Mouse (Mus musculus): Measurements from ENCODE around the gene Hmgb3. TPM values are rescaled to one million over a fixed set of nuclear protein-coding genes. Genes with fewer than 3 reads are reported as not detected.

Gene Hmgb3
- polyA plus RNA-seq (2012) = 262 and 304 TPM in 2 replicates

DNA sequence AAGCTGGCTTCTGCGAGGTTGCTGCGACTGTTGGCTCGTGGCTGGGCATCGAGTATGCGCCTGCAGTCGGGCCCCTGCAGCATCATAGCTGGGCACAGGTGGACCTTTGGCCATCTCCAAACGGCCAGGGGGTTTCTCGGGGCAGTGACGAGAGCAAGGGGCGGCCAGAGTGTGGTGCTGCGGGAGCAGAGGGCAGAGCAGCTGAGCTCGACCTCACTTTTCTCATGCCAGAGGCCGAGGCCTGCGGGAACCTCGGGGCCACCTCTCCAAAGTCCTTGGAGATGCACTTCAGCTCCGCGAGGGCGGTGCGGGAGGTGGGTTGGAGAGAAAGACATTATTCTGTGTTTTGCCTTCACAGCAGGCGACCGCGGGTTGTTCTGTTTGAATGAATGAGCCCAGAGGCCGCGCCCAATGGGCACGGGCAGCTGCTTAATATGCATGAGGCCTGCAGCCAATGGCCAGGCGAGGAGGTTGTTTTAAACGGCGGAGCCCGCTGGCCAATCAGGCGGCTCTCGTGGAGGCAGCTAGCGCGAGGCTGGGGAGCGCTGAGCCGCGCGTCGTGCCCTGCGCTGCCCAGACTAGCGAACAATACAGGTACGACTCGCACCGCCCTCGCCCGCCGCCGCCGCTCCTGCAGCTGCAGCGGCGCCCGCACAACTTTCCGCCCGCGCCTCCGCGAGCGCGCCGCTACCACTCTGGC is at the start of gene Hmgb3:
Hmgb3 (plus strand) TSS at position 504 of the 700 bp plus-strand sequence.
- TF ChIP-seq GATA1 (IDR thresholded peaks at IDR 0.05; ENCODE audit: low read length) = no peak

DNA sequence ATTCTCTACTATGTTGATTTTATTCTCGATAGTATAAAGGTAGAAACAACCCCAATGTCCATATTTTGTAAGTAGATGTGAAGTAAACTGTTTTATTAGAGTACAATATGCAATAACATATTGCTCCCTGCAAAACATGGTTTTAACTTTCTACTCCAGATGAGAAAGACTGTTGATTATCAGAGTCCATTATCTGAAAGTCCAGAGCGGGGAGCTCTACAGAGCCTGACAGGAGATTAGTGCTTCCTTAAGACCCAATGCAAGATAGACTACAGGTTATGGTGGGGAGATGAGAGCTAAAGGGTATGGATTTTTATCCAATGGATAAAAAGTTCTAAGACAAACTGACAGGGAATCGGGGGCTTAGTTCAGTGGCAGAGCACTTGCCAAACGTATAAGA is 36.5 kb upstream of the Hmgb3 start:
- no peak for TF ChIP-seq GATA1 (IDR thresholded peaks at IDR 0.05; ENCODE audit: low read length)

DNA sequence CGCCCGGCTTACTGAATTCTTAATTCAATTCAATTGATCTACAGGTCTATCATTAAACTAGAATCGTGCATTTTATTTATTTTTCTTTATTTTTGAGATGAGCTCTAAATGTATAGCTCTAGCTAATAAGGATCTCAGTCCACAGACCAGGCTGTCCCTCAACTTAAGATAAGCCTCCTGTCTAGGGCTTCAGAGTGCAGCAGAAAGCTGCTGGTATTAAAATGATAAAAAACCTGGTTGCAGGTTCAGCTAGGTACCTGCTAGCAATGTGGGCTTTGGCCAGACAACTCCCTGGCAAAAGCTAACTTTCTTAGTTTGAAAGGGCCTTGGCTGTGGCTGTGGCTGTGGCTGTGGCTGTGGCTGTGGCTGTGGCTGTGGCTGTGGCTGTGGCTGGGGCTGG is 32.8 kb upstream of the Hmgb3 start:
- no peak for TF ChIP-seq GATA1 (IDR thresholded peaks at IDR 0.05; ENCODE audit: low read length)

DNA sequence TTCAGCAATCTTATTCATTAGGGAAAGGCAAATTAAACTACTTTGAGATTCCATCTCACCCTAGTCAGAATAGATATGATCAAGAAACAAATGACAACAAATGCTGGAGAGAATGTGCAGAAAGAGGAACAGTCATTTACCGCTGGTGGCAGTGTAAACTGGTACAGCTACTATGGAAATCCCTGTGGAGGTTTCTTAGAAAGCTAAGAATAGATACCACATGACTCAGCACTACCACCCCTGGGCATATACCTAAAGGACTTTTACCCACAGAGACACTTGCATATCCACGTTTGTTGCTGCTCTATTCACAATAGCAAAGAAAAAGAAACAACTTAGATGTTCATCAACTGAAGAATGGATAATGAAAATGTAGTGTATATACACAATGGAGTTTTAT is 31.4 kb upstream of the Hmgb3 start:
- no peak for TF ChIP-seq GATA1 (IDR thresholded peaks at IDR 0.05; ENCODE audit: low read length)

DNA sequence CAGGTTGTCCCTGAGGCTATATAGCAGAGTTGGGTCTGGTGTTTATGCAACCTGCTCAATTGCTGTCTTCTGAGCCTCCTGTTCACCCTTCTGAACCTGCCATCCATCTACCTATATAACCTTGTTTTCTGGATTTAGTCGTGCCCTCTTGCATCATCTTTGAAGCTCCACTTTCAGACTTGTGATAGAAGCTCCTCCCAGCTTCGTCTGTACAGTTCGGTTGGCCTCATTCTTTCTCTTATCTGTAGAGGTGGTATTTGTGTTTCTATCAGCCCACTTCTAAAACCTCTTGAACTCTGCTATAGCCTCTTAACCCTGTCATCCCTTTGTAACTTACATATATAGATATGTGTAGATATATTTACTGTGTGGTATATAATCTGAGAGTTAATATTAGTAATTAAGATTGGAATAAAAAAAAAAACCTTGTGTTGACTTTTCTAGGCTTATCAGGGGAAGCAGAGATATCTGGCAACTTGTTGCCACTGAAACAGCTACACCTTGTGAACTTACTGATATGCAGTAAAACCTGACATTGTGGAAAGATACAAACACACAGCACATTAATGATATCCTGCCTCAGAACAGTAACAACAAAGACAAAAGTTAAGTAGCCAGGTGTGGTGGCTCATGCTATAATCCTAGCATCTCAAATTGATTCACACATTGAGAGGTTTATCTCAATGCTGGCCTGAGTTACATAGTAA is 30.0 kb upstream of the Hmgb3 start:
- TF ChIP-seq GATA1 (IDR thresholded peaks at IDR 0.05; ENCODE audit: low read length) = no peak

DNA sequence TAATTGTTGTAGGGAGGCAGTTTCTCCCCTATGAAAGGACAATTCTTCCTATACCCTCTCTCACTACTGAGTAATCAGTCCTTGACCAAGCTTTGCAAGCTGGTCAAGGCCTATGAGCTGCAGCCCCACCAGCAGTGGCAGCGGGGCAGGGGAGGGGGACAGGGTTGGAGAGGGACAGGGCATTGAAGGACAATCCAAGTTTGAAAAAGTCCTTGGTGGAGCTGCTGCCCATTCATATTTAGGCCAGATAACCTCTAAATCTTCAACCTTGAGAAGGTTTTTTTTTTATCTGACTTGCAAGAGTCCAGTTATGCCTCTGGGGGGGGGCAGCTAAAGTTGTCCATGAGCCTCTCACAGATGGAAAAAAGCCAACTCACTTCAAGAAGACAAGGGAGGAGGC is 28.3 kb upstream of the Hmgb3 start:
- TF ChIP-seq GATA1 (IDR thresholded peaks at IDR 0.05; ENCODE audit: low read length) = no peak

DNA sequence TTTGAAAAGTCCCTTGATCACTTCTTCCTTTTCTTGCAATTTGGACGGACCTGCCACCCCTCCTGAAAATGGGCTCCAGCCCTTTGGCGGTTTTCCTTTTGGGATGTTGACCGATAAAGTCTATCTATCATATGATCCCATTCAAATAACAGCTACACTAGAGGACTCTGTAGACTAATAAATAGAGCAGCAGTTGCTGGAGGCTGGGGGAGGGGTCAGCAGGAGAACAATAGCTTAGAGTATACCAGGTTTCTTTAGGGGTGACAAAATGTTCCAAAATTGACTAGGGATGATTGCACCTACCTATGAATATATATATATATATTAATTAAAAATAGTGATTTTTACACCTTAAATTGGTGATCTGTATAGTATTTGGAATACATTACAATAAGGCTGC is 27.6 kb upstream of the Hmgb3 start:
- no peak for TF ChIP-seq GATA1 (IDR thresholded peaks at IDR 0.05; ENCODE audit: low read length)

DNA sequence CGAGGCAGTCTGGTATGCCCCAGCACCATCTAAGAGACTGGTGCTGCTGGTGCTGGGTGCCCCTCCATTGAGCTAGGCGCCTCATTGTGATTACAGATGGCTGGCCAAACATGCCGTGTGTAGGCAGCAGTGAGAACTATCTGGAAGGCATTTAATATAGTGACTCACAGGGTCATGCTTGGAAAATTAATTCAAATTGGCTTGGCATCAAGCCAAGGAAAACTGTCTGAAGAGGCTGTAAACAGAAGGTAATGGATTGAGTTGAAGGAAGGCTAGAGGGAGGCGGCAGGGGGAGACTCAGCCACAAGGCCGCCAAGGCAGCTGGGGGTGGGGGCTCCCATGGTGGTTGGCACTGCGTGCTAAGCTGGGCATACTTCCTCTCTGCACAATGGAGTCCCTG is 27.1 kb upstream of the Hmgb3 start:
- no peak for TF ChIP-seq GATA1 (IDR thresholded peaks at IDR 0.05; ENCODE audit: low read length)

DNA sequence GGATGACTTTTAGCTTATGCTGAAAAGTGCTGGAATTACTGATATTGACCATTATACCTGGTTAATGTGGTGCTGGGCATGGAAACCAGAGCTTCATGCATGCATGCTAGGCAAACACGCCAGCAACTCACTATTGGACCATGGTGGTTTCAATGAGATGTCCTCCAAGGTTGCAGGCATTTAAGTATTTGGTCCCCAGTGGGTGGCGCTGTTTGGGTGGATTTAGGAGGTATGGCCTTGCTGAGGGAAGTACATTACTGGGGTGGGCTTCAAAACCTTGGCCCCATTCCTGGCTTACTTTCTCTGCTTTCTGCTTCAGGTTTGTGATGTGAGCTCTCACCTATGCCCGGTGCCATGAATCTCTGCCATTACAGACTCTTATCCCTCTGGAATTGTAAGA is 23.1 kb upstream of the Hmgb3 start:
- TF ChIP-seq GATA1 (IDR thresholded peaks at IDR 0.05; ENCODE audit: low read length) = no peak

DNA sequence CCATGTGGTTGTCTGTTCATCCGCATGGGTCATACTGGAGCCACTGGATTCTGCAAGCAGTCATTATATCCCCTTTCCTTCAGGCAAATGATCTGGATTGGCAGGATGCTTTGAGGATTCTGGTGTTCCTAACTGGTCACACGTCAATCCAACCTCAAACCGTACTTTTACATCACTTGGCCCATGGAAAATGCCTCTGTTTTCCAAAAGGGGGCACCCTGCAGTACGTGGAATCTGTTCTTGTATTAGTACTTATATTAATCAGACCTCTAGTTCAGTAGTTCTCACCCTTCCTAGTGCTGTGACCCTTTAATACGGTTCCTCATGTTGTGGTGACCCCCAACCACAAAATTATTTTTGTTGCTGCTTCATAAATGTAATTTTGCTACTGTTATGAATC is 21.6 kb upstream of the Hmgb3 start:
- TF ChIP-seq GATA1 (IDR thresholded peaks at IDR 0.05; ENCODE audit: low read length) = no peak

DNA sequence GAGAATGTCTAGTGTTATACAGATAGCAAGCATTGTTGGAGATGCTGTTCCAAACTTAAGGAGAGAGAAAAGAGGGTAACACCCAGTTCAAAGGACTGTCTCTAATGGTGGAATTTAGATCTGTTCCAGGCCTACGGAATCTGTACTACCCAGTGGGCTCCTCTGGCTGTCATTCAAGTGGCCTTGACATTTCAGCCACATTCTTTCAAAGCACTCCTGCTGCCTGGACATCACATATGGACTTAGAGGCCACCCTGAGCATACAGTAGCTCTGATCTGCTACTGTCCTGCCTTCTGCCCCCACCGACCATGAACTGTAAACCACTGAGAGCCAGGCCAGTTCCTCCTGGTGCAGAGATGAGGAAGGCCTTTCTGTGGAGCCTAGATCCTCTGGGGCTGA is 17.9 kb upstream of the Hmgb3 start:
- TF ChIP-seq GATA1 (IDR thresholded peaks at IDR 0.05; ENCODE audit: low read length) = no peak

DNA sequence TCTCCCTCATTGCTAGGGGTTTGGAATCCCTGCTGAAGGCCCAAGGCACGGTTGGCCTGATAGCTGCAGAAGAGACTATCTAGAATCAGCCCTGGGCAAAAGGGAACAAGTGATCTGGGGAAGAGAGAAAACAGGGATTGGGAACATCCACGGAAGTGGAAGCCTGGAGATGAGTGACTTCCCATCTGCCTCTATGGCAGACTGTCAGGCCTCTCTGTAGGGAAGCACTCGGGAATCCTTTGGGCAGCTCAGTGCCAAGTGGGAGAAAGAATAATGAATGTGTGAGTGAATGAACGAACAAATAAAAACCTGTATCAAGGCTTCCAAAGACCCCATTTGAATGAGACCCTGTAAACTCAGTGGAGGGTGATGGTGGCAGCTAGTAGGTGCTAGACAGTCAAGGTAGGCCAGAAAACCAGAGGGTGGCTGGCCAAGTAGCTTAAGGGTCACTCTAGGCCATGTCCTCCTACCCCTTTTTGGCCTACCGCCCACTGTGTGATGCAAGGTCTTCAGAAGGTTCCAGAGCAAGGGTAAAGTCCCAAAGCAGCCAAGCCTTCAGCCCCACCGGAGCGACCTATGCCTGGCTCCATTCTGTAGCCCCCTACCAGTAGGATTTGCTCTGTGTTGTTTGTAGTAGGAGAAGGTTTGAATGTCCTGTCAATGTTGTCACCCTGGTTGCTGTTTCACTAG is 14.8 kb upstream of the Hmgb3 start:
- no peak for TF ChIP-seq GATA1 (IDR thresholded peaks at IDR 0.05; ENCODE audit: low read length)

DNA sequence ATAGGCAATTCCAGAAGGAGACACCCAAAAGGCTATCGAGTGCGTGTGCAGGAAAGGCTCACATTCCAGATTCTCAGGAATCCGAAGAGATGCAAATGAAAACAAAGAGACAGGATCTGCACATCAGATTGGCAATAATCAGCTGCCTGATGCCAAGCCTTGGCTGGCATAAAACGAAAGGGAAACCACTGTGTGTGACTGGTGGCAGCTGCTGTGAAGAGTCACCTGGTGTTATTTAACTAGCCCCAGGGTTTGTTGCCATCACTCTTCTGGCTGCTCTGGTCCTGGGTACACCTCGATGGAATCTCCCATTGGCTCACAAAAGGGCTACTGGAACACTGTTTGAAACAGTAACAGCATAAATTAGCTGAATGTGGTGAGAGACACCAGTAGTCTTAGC is 11.0 kb upstream of the Hmgb3 start:
- TF ChIP-seq GATA1 (IDR thresholded peaks at IDR 0.05; ENCODE audit: low read length) = no peak

DNA sequence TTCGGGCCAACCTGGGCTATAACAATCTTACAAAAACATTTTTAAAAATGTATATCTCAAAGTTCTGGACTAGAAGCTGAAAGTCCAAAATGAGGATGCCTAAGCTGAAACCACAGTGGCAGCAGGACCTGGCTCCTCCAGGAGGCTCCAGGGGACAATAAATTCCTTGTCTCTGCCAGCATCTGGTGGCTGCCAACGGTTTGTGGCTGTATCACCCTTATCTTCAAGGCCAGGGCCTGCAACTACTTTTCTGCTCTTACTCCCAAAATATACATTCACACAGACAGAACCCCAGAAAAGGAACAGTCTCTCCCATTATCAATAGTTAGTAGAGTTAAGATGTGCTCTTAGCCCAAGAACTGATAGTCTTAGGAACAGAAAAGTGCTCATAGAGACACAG is 10.6 kb upstream of the Hmgb3 start:
- TF ChIP-seq GATA1 (IDR thresholded peaks at IDR 0.05; ENCODE audit: low read length) = peak; percentile 38

DNA sequence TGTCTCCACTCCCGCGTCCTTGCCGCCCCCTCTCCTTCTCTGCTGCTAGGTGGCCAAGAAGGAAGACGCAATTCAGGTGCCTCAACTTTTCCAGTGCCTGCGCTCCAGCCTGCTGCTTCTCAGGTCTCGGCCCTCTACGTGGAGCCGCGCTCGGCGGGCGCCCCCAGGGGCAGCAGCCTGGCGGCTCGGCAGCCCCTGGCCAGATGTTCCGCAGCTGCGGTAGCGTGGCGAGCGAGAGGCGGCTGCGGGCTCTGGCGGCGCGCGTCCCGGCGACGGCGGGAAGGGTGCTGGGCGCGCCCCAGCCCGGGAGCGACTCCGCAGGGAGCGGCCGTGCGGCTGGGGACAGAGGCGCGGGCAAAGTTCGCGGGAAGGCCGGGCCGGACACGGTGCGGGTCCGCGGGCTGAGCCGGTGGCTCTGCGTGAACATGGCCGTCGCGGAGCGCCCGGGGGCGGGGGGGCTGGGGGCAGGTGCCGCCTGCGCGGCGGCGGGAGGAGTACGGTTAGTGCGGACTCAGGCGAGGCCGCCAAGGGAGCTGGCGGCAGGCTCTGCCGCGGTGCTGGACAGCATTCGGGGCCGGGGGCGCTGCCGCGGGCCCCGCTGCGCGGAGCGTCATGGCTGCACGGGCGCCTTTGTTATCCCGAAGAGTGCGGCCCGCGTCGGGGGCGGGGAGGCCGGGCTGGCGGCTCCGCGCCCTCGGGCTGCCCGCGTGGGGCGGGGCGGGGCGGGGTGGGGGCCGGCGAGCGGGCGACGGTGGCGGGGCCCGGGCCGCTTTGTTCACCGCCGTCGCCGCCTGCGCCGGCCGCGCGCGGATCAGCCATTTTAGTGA is 610 bp downstream of the Hmgb3 start:
- no peak for TF ChIP-seq GATA1 (IDR thresholded peaks at IDR 0.05; ENCODE audit: low read length)

All from G1E-ER4 (cell line).